In genomic region chr19:47448618-47449151, GRCm38 (mm10) we compare ENCODE assay signal across 8 mouse cellular contexts. TPM values are rescaled to one million over a fixed set of nuclear protein-coding genes. Genes with fewer than 3 reads are reported as not detected.
DNase-seq lines count a peak whose midpoint lies in the region; ATAC-seq lines count a peak whose summit lies in the region.
"Had no signal": no experiment of that assay in that cellular context is flagged by ENCODE, and none has a peak within 500 bp of the region (broad histone marks: within the 10 kb centered on the region; RNA-seq: fewer than 3 reads in every experiment).

No protein-coding gene starts in this region.

- 30% methylated on average over 14 of the region's 14 CpGs for WGBS in liver, embryonic 13.5 days (ENCODE audit: insufficient replicate concordance)
- 80% methylated on average over 14 of the region's 14 CpGs for WGBS in hindbrain, embryonic 11.5 days

- peak; percentile 32 for ATAC-seq in granulocyte monocyte progenitor cell, adult 5-6 weeks (replicated peaks; ENCODE audit: poor library complexity, severe bottlenecking)
- ATAC-seq in liver, embryonic 13.5 days (ENCODE audit: low read depth) = peak; percentile 46
- ATAC-seq in hindbrain, embryonic 11.5 days (ENCODE audit: low FRiP score) = no peak

- H3K4me2 ChIP-seq in liver, embryonic 13.5 days = peak overlapping the region; percentile 18; the same call in 1 of the 2 replicates
- no peak overlapping the region for H3K4me2 ChIP-seq in hindbrain, embryonic 11.5 days (replicated peaks; ENCODE audit: low read depth, low read length)

- H3K27ac ChIP-seq in liver, embryonic 13.5 days = 0 out of 2 replicates have a peak overlapping the region, but pooled peaks have one; percentile 39
- no peak overlapping the region for H3K27ac ChIP-seq in hindbrain, embryonic 11.5 days (ENCODE audit: low read depth, low read length)

- no peaks in the 10 kb centered on the region for H3K9me3 ChIP-seq in liver, embryonic 13.5 days (replicated peaks)
- no peaks in the 10 kb centered on the region for H3K9me3 ChIP-seq in hindbrain, embryonic 11.5 days (ENCODE audit: control insufficient read depth, low read length)

- H3K36me3 ChIP-seq in liver, embryonic 13.5 days = no peaks in the 10 kb centered on the region
- H3K36me3 ChIP-seq in hindbrain, embryonic 11.5 days (ENCODE audit: control insufficient read depth, insufficient read depth, low read length) = no peaks in the 10 kb centered on the region

- peaks cover 92% of the 10 kb centered on the region for H3K4me1 ChIP-seq in liver, embryonic 13.5 days (replicated peaks)
- H3K4me1 ChIP-seq in hindbrain, embryonic 11.5 days (replicated peaks; ENCODE audit: control insufficient read depth, insufficient read depth, low read length) = peaks cover 15% of the 10 kb centered on the region

- H3K9ac ChIP-seq in liver, embryonic 13.5 days = peak overlapping the region; percentile 46; the same call in 1 of the 2 replicates
- H3K9ac ChIP-seq in hindbrain, embryonic 11.5 days (ENCODE audit: low read depth, low read length) = no peak overlapping the region

- DNase-seq in spleen, postnatal 36 days (ENCODE audit: low spot score in 2 of 2) = peak; percentile 64 to 65
- no peak for DNase-seq in spleen, adult 12 weeks (ENCODE audit: low spot score)
- no peak for DNase-seq in liver, embryonic 13.5 days
- DNase-seq in hindbrain, embryonic 11.5 days (ENCODE audit: low spot score) = no peak
- no peak for DNase-seq in adrenal gland, adult 2 months
- no peak for DNase-seq in left cerebral cortex, adult 11 months (ENCODE audit: low spot score)
- DNase-seq: cerebellum, postnatal 25 days had no signal

- no peak overlapping the region for H3K4me3 ChIP-seq in liver, embryonic 13.5 days (replicated peaks)
- H3K4me3 ChIP-seq in hindbrain, embryonic 11.5 days (ENCODE audit: low read depth, low read length) = no peak overlapping the region

- no peaks in the 10 kb centered on the region for H3K27me3 ChIP-seq in liver, embryonic 13.5 days
- no peaks in the 10 kb centered on the region for H3K27me3 ChIP-seq in hindbrain, embryonic 11.5 days (ENCODE audit: control insufficient read depth, insufficient read depth, low read length)

RNA-seq across cellular contexts. Expression of gene Sh3pxd2a, which starts 15.5 kb away (rescaled TPM):
- total RNA-seq in granulocyte monocyte progenitor cell, adult 5-6 weeks (2014; fragmentation: Nextera tagmentation) = 1.9 and 3.1 TPM in 2 replicates
- total RNA-seq in granulocyte monocyte progenitor cell, adult 5-6 weeks (2017) = 1.1 and 1.2 TPM in 2 replicates
- 0.54 and 0.62 TPM in 2 replicates for polyA plus RNA-seq in liver, embryonic 13.5 days (2015; fragmentation: Nextera tagmentation; extraction: Ambion mirVana)
- 5.5 and 6.9 TPM in 2 replicates for polyA plus RNA-seq in hindbrain, embryonic 11.5 days (2014; fragmentation: Nextera tagmentation; extraction: Ambion mirVana)
- 10 to 100 TPM; 68.2 to 90.0 TPM for total RNA-seq in adrenal gland, adult 2 months (2021)
- polyA plus RNA-seq in adrenal gland, adult 2 months (2012; rRNA removed) = 33.1 and 61.0 TPM in 2 replicates

Comparison
In these comparisons a context has a peak if more than half of its experiments do, and no peak if none do; other contexts are left out.
1. DNase-seq: peak in spleen, postnatal 36 days (2 of 2); none in spleen, adult 12 weeks (single experiment), liver, embryonic 13.5 days (single experiment), hindbrain, embryonic 11.5 days (single experiment), adrenal gland, adult 2 months (single experiment) and left cerebral cortex, adult 11 months (single experiment).